Mouse (Mus musculus): ENCODE data around the gene Ptprq.

GRCm38 (mm10) chr10:107519216-107519615 lies 200.6 kb downstream of the Ptprq start:
- TF ChIP-seq POLR2A (IDR thresholded peaks at IDR 0.05; ENCODE audit: low read depth, low read length) (no peak), CTCF (conservative IDR thresholded peaks at IDR 0.05; ENCODE audit: insufficient read depth, insufficient read length, low read depth, low read length) (no peak)
